Mouse (Mus musculus) left cerebral cortex, adult 18-20 months (tissue): ENCODE measurements at regions not wholly inside any gene's neighbourhood (a gene's known extent, or its start where the extent isn't known, plus 50 kb on each side); places are given as distances from the start of the nearest gene placed in this dataset.
A peak's percentile ranks its signal among the peaks of the same experiment; 100 is the strongest.

ENCODE experiments used
- DNase-seq, 2 experiments: peaks; one replicate each; pipeline ENCODE4 v3.0.0; 2021 to 2022; ENCODE audit warnings: low spot score in 2 of 2, mixed read lengths in 1 of 2

DNA sequence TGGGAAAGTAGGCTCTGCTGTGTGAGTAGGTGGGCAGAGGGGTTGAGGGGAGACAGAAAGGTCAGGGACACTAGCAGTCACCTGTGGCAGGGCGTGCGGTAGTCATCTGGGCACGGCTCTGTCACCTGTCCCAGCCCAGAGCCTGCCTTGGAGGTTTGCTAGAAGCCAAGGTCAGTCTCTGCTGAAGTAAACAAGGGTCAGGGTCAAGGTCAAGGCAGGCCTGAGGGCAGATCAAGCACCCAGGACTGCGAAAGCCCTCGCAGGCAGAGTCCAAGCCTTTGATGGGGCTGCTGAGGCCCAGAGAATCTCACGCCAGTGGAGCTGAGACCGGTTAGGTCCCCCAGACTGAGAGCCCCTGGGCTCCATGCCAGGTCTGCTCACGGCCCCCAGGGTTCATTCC lies 87.2 kb upstream of the Runx3 start:
- no peak for DNase-seq

DNA sequence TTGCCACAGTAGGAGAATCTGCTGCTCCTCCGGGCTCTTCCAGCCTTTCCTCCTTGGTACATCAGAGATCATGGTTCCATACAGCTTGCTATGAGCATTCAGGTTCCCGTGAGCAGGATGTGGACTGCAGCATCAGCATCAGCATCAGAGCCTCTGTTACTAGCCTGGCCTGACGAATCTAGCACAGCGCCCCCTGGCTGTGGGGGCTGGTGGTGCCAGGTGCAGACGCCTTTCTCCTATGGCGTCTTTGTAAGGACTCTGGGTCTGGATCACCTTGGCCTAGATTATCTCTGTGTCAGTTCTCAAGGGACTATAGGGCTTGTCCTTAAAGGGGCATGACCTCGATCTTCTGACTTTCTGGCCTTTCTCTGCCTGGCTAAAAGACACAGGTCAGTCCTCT lies 86.0 kb upstream of the Runx3 start:
- peak; percentile 27 to 29 for DNase-seq

GRCm38 (mm10) chr4:135036764-135037163 lies 83.7 kb upstream of the Runx3 start:
- no peak for DNase-seq

GRCm38 (mm10) chr4:135039234-135039633 lies 81.2 kb upstream of the Runx3 start:
- DNase-seq: no peak

- no peak for DNase-seq
Observed at GRCm38 (mm10) chr4:135041921-135042320, 78.5 kb upstream of the Runx3 start.

- DNase-seq: no peak
Observed at GRCm38 (mm10) chr4:135042501-135042900, 78.0 kb upstream of the Runx3 start.

GRCm38 (mm10) chr4:135045054-135045453 lies 75.4 kb upstream of the Runx3 start:
- DNase-seq: no peak

- no peak for DNase-seq
Observed at GRCm38 (mm10) chr4:135046619-135047018, 73.8 kb upstream of the Runx3 start.

GRCm38 (mm10) chr4:135047251-135047650 lies 73.2 kb upstream of the Runx3 start:
- no peak for DNase-seq

DNA sequence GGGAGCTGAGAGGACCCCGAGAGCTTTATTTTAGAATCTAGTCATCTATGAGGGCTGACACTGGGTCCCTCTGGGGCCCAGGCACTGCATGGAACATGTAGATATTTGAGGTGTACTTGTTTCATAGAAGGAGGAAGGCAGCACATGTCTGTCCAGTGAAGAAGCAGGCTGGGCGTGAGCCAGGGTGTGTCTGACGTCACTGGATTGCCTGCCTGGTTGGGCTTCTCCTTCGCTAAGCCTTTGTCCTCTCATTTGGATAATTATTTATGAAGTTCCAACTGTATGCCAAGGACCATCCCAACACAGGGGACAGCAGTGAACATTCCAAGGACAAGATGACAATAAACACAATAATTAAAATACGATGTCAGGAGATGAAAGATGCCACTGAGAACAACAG lies 72.7 kb upstream of the Runx3 start:
- no peak for DNase-seq

GRCm38 (mm10) chr4:135049924-135050323 lies 70.5 kb upstream of the Runx3 start:
- no peak for DNase-seq

DNA sequence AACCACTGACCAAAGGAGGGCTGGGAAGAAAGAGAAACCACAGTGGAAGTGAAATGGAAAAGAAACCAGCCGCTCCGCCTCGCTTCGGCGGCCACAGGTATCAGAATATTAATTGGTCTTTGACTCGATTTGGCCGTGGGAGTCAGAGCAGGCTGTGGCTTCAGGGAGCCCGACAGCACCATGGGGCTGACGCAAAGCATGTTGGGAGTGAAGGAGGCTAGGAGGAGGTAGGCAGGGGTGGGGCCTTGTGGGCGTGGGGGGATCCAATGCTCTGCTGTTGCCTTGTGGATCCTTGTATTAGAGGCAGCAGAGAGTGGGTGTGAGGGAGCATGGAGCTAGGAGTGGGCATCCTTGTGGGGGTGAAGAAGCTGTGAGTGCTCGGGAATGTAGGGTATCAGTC lies 69.0 kb upstream of the Runx3 start:
- no peak for DNase-seq

DNA sequence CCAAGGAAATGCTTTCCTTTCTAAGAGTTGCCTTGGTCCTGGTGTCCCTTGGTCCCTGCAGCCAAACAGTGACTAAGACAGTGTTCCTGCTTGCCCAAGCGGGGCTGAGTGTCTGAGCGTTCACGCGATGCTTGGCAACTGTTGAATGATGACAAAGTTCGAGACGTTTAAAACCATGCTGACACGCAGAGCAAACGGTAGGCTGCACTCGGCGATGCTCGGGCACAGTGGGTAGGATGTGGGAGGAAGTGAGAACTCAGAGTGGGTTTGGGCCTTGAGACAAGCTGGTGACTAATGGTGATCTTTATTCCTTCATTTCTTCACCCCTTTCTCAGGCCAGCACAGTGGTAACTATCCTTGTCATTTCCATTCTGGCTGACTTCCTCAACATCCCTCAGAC lies 66.9 kb upstream of the Runx3 start:
- DNase-seq: peak in 1 of 2 experiments; percentile 5

GRCm38 (mm10) chr4:135054353-135054752 lies 66.1 kb upstream of the Runx3 start:
- no peak for DNase-seq

DNA sequence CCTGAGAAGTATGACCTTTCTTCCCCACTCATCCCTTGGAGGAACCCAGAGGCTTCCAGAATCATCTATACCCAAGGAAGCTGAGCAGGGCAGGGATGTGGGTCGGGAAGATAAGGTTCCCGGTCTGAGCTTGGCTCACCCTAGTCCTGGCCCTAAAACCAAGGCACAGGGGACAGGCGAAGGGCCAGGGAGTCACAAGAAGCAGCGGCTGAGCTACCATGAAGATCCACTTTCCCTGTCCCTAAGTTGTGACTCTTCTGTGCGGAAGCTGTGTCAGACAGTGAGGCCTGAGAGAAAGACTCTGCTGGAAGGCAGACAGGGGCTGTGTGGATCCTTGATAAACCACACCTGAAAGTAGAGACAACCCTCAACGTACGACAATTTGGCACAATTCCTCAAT lies 64.1 kb upstream of the Runx3 start:
- no peak for DNase-seq

DNA sequence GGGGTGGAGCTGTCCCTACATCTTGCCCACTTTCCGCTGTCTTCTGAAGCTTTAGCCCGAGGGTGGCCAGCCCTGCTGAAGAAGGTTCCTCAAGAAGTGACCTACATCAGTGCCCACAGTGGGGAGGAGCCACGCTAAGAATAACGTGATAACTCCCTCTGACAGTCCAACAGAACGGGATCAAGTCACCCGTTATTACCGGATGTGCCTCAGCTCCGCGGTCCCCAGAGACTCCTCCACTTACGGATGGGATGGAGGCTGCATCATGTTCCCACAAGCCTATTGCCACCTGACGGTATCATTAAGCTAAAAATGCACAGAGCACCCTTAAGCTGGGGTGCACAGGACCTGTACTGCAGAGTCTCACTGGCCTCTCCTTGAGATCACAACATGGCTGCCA lies 63.2 kb upstream of the Runx3 start:
- DNase-seq: no peak

GRCm38 (mm10) chr4:135058895-135059294 lies 61.6 kb upstream of the Runx3 start:
- DNase-seq: no peak

DNA sequence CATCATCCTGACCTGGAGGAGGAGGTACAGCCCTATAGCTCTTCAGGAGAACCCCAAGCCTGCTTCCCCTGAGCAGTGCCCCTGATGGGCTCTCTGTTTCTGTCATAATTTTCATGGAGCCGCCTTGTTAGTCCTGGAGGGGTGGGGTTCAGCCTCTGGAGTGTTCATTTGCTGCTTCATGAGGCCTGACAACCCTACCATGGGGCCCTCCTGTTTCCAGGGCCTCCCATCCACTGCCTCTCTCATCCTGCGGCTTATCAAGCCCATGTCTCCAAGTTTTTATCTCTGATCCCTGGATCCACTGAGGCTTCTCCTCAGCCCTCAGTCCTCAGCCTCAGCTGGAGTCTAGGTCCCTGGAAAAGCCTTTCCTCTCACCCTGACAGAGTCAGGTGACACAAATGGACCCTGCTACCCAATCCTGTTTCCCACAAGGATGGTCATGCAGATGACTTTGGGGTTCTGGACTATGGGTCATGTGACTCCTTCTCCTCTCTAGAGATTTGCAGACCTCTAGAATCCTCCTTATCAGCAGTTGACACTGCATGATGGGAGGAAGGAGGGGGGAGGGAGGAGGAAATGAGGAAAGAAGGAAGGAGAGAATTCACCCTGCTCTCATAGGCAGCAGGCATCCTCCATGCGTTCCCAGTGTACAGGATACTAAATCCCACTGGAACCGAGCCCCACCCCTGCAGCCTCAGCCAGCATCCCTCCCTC lies 59.3 kb upstream of the Runx3 start:
- no peak for DNase-seq

GRCm38 (mm10) chr4:135066766-135067479 lies 53.5 kb upstream of the Runx3 start:
- peak; percentile 73 to 75 for DNase-seq

GRCm38 (mm10) chr4:135067805-135068204 lies 52.6 kb upstream of the Runx3 start:
- no peak for DNase-seq

GRCm38 (mm10) chr4:135069818-135070217 lies 50.6 kb upstream of the Runx3 start:
- DNase-seq: no peak
